Mouse (Mus musculus): ENCODE measurements around the gene Pafah1b2. TPM values are rescaled to one million over a fixed set of nuclear protein-coding genes. Genes with fewer than 3 reads are reported as not detected.

Gene Pafah1b2
- polyA plus RNA-seq, 1 experiment: 210 TPM

GRCm38 (mm10) chr9:45961855-45962254, 50.6 kb downstream of the Pafah1b2 start:
- TF ChIP-seq GATA1 (IDR thresholded peaks at IDR 0.05; ENCODE audit: low read length): no peak

GRCm38 (mm10) chr9:45959661-45960060, 52.8 kb downstream of the Pafah1b2 start:
- TF ChIP-seq GATA1 (IDR thresholded peaks at IDR 0.05; ENCODE audit: low read length): no peak

DNA sequence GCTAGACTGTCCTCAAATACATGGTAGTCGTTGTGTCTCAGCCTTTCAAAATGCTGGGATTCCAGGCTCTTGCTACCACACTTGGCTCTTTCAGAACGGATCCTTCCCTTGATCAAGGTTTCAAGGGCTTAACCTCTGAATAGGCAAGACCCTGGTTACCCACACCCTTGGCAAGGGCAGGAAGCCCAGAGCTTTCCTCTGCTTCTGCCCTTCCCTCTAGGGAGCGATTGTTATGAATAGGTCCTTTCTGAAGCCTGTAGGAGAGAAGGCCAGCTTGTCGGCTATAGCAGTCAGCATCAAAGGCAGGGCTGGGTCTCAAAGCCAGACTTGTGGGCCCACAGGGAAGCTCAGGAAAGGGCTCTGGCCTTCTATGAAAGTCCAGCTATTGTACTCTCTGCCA, 53.6 kb downstream of the Pafah1b2 start:
- TF ChIP-seq GATA1 (IDR thresholded peaks at IDR 0.05; ENCODE audit: low read length): no peak

DNA sequence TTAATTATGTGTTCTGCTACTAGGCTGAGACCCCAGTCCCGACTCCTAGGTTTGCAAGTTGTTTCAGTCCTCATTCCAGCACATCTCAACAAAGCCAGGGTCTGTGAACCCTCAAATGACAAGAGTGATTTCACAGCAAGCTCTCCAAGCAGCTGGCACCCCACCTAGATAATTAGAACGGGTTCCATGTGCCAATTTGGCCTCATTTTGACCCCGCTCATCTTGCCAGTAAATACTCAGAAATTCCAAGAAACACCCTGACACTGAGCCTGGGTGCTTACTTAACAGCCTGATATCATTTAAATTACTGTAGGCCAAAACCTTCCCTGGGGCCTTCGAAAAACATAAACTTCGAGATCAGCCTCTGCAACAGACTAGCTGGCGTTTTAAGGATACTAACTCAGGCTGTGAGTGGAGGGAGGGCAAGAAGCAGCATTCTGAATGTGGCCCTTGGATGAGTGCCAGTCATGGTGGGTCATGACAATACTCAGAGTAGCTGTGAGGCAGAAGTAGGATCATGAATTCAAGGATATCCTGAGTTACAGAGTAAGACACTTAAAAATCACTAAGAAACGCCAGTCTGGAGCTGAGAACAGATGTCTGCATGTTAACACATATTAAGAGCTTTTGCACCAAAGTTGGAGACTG, 54.3 kb downstream of the Pafah1b2 start:
- TF ChIP-seq GATA1 (IDR thresholded peaks at IDR 0.05; ENCODE audit: low read length): no peak

GRCm38 (mm10) chr9:45955107-45955963, 57.2 kb downstream of the Pafah1b2 start, which contains the start of gene Sidt2:
Sidt2 (minus strand) TSS chr9:45955258.
- TF ChIP-seq GATA1 (IDR thresholded peaks at IDR 0.05; ENCODE audit: low read length): no peak

GRCm38 (mm10) chr9:45954294-45955106, 58.0 kb downstream of the Pafah1b2 start:
- no peak for TF ChIP-seq GATA1 (IDR thresholded peaks at IDR 0.05; ENCODE audit: low read length)

GRCm38 (mm10) chr9:45953511-45954293, 58.8 kb downstream of the Pafah1b2 start:
- TF ChIP-seq GATA1 (IDR thresholded peaks at IDR 0.05; ENCODE audit: low read length): no peak

- no peak for TF ChIP-seq GATA1 (IDR thresholded peaks at IDR 0.05; ENCODE audit: low read length)
Observed at GRCm38 (mm10) chr9:45952890-45953289, 59.6 kb downstream of the Pafah1b2 start.

- TF ChIP-seq GATA1 (IDR thresholded peaks at IDR 0.05; ENCODE audit: low read length): no peak
Observed at GRCm38 (mm10) chr9:45952057-45952456, 60.4 kb downstream of the Pafah1b2 start.

GRCm38 (mm10) chr9:45946872-45947183, 65.7 kb downstream of the Pafah1b2 start:
- no peak for TF ChIP-seq GATA1 (IDR thresholded peaks at IDR 0.05; ENCODE audit: low read length)

DNA sequence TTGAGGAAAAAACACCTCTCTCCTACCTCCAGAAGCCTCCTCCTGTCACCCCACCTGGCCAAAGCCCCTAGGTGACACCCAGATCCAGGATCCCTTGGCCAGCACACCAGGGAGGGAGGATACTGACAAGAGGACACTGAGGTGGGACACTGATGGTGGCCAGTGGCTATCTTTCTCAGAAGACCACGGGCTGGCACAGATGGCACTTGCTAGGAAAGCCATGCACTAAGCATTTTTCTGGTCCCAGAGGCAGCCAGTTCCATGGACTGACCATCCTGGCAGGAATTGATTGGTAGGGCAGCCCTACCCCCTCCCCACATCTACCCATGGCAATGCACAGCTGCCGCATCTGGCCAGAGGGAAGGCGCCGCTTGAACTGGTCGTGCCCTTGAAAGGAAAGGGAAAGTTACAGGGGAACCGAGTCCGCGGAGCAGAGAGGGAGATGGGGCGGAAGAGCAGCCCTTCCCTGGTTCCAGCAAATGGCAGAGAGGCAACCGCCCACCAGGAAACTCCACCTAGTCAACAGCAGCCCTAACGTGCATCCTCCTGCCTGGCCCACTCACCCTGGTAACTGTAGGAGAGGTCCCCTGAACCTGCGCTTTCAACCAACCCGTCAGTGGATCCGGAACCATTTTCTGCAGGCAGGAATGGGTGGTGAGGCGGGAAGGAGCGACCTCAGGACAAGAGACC, 66.2 kb downstream of the Pafah1b2 start:
- TF ChIP-seq GATA1 (IDR thresholded peaks at IDR 0.05; ENCODE audit: low read length): no peak

GRCm38 (mm10) chr9:45945721-45946120, 66.8 kb downstream of the Pafah1b2 start:
- no peak for TF ChIP-seq GATA1 (IDR thresholded peaks at IDR 0.05; ENCODE audit: low read length)

- no peak for TF ChIP-seq GATA1 (IDR thresholded peaks at IDR 0.05; ENCODE audit: low read length)
Observed at GRCm38 (mm10) chr9:45944506-45945400, 67.7 kb downstream of the Pafah1b2 start.

Data from G1E-ER4 (cell line).